Comparison of ENCODE assay signal across 8 mouse cellular contexts in the genomic region with DNA sequence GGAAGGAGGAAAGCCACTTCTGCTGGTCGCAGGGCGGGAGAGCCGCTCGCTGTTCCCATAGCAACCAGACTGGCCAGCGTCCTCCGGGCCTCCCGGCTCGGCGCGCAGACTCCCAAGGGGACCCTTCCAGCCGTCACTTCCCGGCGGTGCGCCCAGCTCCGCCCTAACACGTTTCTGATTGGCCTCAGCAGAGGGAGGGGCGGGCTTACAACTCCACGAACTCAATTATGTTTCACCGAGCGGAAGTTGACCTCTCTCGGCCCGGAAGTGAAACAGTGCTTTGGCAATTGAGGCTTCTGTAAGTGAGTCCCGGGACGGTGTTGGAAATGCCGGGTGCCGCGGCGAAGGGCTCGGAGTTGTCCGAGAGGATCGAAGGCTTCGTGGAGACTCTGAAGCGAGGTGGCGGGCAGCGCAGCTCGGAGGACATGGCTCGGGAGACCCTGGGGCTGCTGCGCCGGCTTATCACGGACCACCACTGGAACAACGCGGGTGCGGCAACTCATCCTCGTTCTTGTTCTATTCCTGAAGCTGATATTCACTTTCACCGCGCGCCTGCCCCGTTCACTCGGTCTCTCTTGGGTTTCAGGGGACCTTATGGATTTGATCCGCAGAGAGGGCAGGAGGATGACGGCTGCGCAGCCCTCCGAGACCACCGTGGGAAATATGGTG. TPM values are rescaled to one million over a fixed set of nuclear protein-coding genes. Genes with fewer than 3 reads are reported as not detected.
DNase-seq lines count a peak whose midpoint lies in the region; ATAC-seq and TF ChIP-seq lines count a peak whose summit lies in the region.

Eif2b2 (plus strand) TSS at position 246 of the 669 bp plus-strand sequence.

- H3K27me3 ChIP-seq in G1E (ENCODE audit: insufficient read depth, low read length), result peaks cover 9% of the 10 kb centered on the region; the same call in 1 of the 2 replicates
- H3K27me3 ChIP-seq in forebrain, postnatal 0 days (ENCODE audit: insufficient read depth, low read length), result no peaks in the 10 kb centered on the region
- H3K27me3 ChIP-seq in lung, embryonic 15.5 days, result no peaks in the 10 kb centered on the region

- H3K27ac ChIP-seq in forebrain, postnatal 0 days (ENCODE audit: low read depth, low read length), result peak within 1 kb of the TSS; percentile 74
- H3K27ac ChIP-seq in lung, embryonic 15.5 days, result peak within 1 kb of the TSS; percentile 55

- peak; percentile 100 for ATAC-seq in G1E (ENCODE audit: extremely low read depth, insufficient number of reproducible peaks, low FRiP score, poor library complexity, severe bottlenecking)
- ATAC-seq in forebrain, postnatal 0 days, result peak; percentile 100
- ATAC-seq in lung, embryonic 15.5 days (ENCODE audit: borderline replicate concordance, extremely low read depth, low FRiP score, low TSS enrichment), result peak; percentile 100

- H3K9ac ChIP-seq in forebrain, postnatal 0 days, result peak within 1 kb of the TSS; percentile 61
- H3K9ac ChIP-seq in lung, embryonic 15.5 days, result peak within 1 kb of the TSS; percentile 71

- peak within 1 kb of the TSS; percentile 81 for H3K4me3 ChIP-seq in G1E (ENCODE audit: low read depth, low read length)
- peak within 1 kb of the TSS; percentile 81 for H3K4me3 ChIP-seq in forebrain, postnatal 0 days (ENCODE audit: low read depth, low read length)
- peak within 1 kb of the TSS; percentile 91 for H3K4me3 ChIP-seq in lung, embryonic 15.5 days

- no peak for TF ChIP-seq CTCF in G1E (IDR thresholded peaks at IDR 0.05; ENCODE audit: low read depth, low read length)
- TF ChIP-seq CTCF in forebrain, postnatal 0 days (IDR thresholded peaks at IDR 0.05; ENCODE audit: low read depth), result no peak

- DNase-seq in G1E (ENCODE audit: low spot score), result peak; percentile 99
- peak; percentile 99 for DNase-seq in cerebellum, adult 18-20 months
- peak; percentile 99 for DNase-seq in forebrain, postnatal 0 days
- peak; percentile 99 for DNase-seq in heart, postnatal 4 days
- DNase-seq in layer of hippocampus, adult 8-10 months (ENCODE audit: low spot score in 2 of 2), result peak; percentile 97 to 99
- peak; percentile 97 for DNase-seq in ovary, adult 18-20 months (ENCODE audit: low spot score)
- DNase-seq in thymus, postnatal 0 days (ENCODE audit: low spot score), result peak; percentile 96

- peaks cover 39% of the 10 kb centered on the region for H3K36me3 ChIP-seq in G1E (replicated peaks)
- peaks cover 29% of the 10 kb centered on the region for H3K36me3 ChIP-seq in forebrain, postnatal 0 days (ENCODE audit: insufficient read depth)
- peaks cover 29% of the 10 kb centered on the region for H3K36me3 ChIP-seq in lung, embryonic 15.5 days

- under 1% methylated on average over 54 of the region's 54 CpGs for WGBS in forebrain, postnatal 0 days
- under 1% methylated on average over 54 of the region's 54 CpGs for WGBS in lung, embryonic 15.5 days

- no peaks in the 10 kb centered on the region for H3K9me3 ChIP-seq in G1E (replicated peaks)
- H3K9me3 ChIP-seq in forebrain, postnatal 0 days (ENCODE audit: low read length), result no peaks in the 10 kb centered on the region
- H3K9me3 ChIP-seq in lung, embryonic 15.5 days, result no peaks in the 10 kb centered on the region

- peak within 1 kb of the TSS; percentile 85 for H3K4me2 ChIP-seq in forebrain, postnatal 0 days (ENCODE audit: low read depth)
- H3K4me2 ChIP-seq in lung, embryonic 15.5 days, result peak within 1 kb of the TSS; percentile 93

- peaks cover 38% of the 10 kb centered on the region for H3K4me1 ChIP-seq in G1E (ENCODE audit: insufficient read depth, low read depth, low read length)
- peaks cover 10% of the 10 kb centered on the region for H3K4me1 ChIP-seq in forebrain, postnatal 0 days (ENCODE audit: insufficient read depth)
- H3K4me1 ChIP-seq in lung, embryonic 15.5 days, result peaks cover 21% of the 10 kb centered on the region

RNA-seq across cellular contexts. Expression of gene Eif2b2, which starts in this region (rescaled TPM):
- total RNA-seq in G1E (2014; fragmentation: Nextera tagmentation) (28.4 and 36.0 TPM in 2 replicates), G1E (2017) (136 and 155 TPM in 2 replicates)
- polyA plus RNA-seq in G1E (2012), result 320 and 408 TPM in 2 replicates
- total RNA-seq in forebrain, postnatal 0 days (2014; rRNA removed), result 65.5 and 69.0 TPM in 2 replicates
- 78.3 and 86.9 TPM in 2 replicates for polyA plus RNA-seq in forebrain, postnatal 0 days (2015; fragmentation: Nextera tagmentation; extraction: Ambion mirVana)
- 10 to 100 TPM; 55.0 to 55.9 TPM for total RNA-seq in heart, postnatal 4 days (2021)
- total RNA-seq in layer of hippocampus, adult 8-10 months (2022), result 10 to 100 TPM; 52.0 to 70.8 (median 60.7) TPM
- 88.2 and 94.9 TPM in 2 replicates for polyA plus RNA-seq in lung, embryonic 15.5 days (2015; fragmentation: Nextera tagmentation; extraction: Ambion mirVana)
- polyA plus RNA-seq in thymus, postnatal 0 days (2015; fragmentation: Nextera tagmentation; extraction: Ambion mirVana), result 106 and 110 TPM in 2 replicates

Comparison
In these comparisons a context has a peak if more than half of its experiments do, and no peak if none do; other contexts are left out.
1. Peak in every context shown above with its lines: DNase-seq, ATAC-seq, H3K4me3 ChIP-seq and H3K27ac ChIP-seq.